Mouse (Mus musculus) MEL (cell line): ENCODE data around the gene Tomm20. TPM values are rescaled to one million over a fixed set of nuclear protein-coding genes. Genes with fewer than 3 reads are reported as not detected.

ENCODE experiments used
- DNase-seq: peaks from one replicate; pipeline ENCODE4 v3.0.0; 2011; ENCODE audit warnings: low read depth, low spot score
- H3K27ac ChIP-seq: 2 replicates; pipeline ENCODE4 v1.5.1; 2012; ENCODE audit warnings: low read depth, mild to moderate bottlenecking, control low read depth, low read length, moderate library complexity; ENCODE audit not compliant: control insufficient read depth
- H3K27me3 ChIP-seq, 2 experiments: fragments of 150-350 bp in 1 of 2; sonication (generic) in 1 of 2; 2 replicates each; pipeline ENCODE4 v1.6.1; 2012; ENCODE audit warnings: low read length in 2 of 2, mild to moderate bottlenecking in 2 of 2, improper control_type of control experiment in 1 of 2, moderate library complexity in 1 of 2; ENCODE audit not compliant: insufficient read depth in 2 of 2, control insufficient read depth in 1 of 2
- H3K36me3 ChIP-seq, 2 experiments: 2 replicates each; pipeline ENCODE4 v1.6.1; 2012 to 2014; ENCODE audit warnings: low read length in 2 of 2, improper control_type of control experiment in 1 of 2, inconsistent platforms in 1 of 2, mild to moderate bottlenecking in 1 of 2; ENCODE audit not compliant: insufficient read depth in 2 of 2, control insufficient read depth in 1 of 2
- H3K4me1 ChIP-seq, 2 experiments: fragments of 150-350 bp in 1 of 2; sonication (generic) in 1 of 2; 2 replicates each; pipeline ENCODE4 v1.6.1; 2012; ENCODE audit warnings: low read length in 2 of 2, improper control_type of control experiment in 1 of 2, mild to moderate bottlenecking in 1 of 2; ENCODE audit not compliant: insufficient read depth in 2 of 2, control insufficient read depth in 1 of 2
- H3K4me3 ChIP-seq, 2 experiments: fragments of 150-350 bp in 1 of 2; sonication (generic) in 1 of 2; 2 replicates each; pipeline ENCODE4 v1.5.1; 2012; ENCODE audit warnings: low read depth in 2 of 2, low read length in 2 of 2, mild to moderate bottlenecking in 2 of 2, moderate library complexity in 2 of 2, control low read depth in 1 of 2, improper control_type of control experiment in 1 of 2; ENCODE audit not compliant: control insufficient read depth in 1 of 2, insufficient read depth in 1 of 2
- H3K79me2 ChIP-seq: 2 replicates; pipeline ENCODE4 v1.6.1; 2012; ENCODE audit warnings: mild to moderate bottlenecking, low read length, moderate library complexity; ENCODE audit not compliant: control insufficient read depth, poor library complexity, insufficient read depth
- H3K9ac ChIP-seq: 2 replicates; pipeline ENCODE4 v1.6.1; 2012; ENCODE audit warnings: low read depth, mild to moderate bottlenecking, control low read depth, low read length, moderate library complexity; ENCODE audit not compliant: control insufficient read depth, poor library complexity, severe bottlenecking
- H3K9me3 ChIP-seq: fragments of 150-350 bp; sonication (generic); replicated peaks from 2 replicates; pipeline ENCODE4 v1.6.1; 2012; ENCODE audit warnings: mild to moderate bottlenecking, low read length, improper control_type of control experiment, moderate library complexity; ENCODE audit not compliant: insufficient read depth
- BHLHE40 ChIP-seq: IDR thresholded peaks from 2 replicates; pipeline ENCODE4 v1.6.1; 2012; ENCODE audit warnings: low read depth, mild to moderate bottlenecking, inconsistent platforms, low read length, improper control_type of control experiment, borderline replicate concordance
- CHD1 ChIP-seq: IDR thresholded peaks from 2 replicates; pipeline ENCODE4 v1.6.1; 2012; ENCODE audit warnings: low read depth, mild to moderate bottlenecking, inconsistent platforms, low read length, improper control_type of control experiment
- CHD2 ChIP-seq: IDR thresholded peaks from 2 replicates; pipeline ENCODE4 v1.6.1; 2011; ENCODE audit warnings: low read length, improper control_type of control experiment
- CTCF ChIP-seq, 3 experiments: IDR thresholded peaks in 2 of 3; conservative IDR thresholded peaks in 1 of 3; 2 replicates each; pipeline ENCODE4 v1.5.1; 2011 to 2012; ENCODE audit warnings: low read length in 3 of 3, low read depth in 2 of 3, mild to moderate bottlenecking in 2 of 3, improper control_type of control experiment in 1 of 3, inconsistent platforms in 1 of 3, mixed read lengths in 1 of 3, moderate library complexity in 1 of 3; ENCODE audit not compliant: control insufficient read depth in 1 of 3, insufficient read depth in 1 of 3, poor library complexity in 1 of 3, severe bottlenecking in 1 of 3
- E2F4 ChIP-seq: IDR thresholded peaks from 2 replicates; pipeline ENCODE4 v1.6.1; 2011; ENCODE audit warnings: low read depth, low read length, improper control_type of control experiment, borderline replicate concordance
- ELF1 ChIP-seq: IDR thresholded peaks from 2 replicates; pipeline ENCODE4 v1.6.1; 2014; ENCODE audit warnings: low read depth, mild to moderate bottlenecking, inconsistent platforms, low read length, improper control_type of control experiment, moderate library complexity
- EP300 ChIP-seq, 2 experiments: IDR thresholded peaks; 2 replicates each; pipeline ENCODE4 v1.6.1; 2011; ENCODE audit warnings: improper control_type of control experiment in 2 of 2, low read length in 2 of 2, low read depth in 1 of 2, mild to moderate bottlenecking in 1 of 2
- ETS1 ChIP-seq: IDR thresholded peaks from 2 replicates; pipeline ENCODE4 v1.6.1; 2012; ENCODE audit warnings: low read depth, mild to moderate bottlenecking, inconsistent platforms, low read length, improper control_type of control experiment, moderate library complexity
- GABPA ChIP-seq: IDR thresholded peaks from 2 replicates; pipeline ENCODE4 v1.6.1; 2012; ENCODE audit warnings: low read depth, mild to moderate bottlenecking, inconsistent platforms, low read length, improper control_type of control experiment, moderate library complexity
- JUND ChIP-seq: IDR thresholded peaks from 2 replicates; pipeline ENCODE4 v1.6.1; 2011; ENCODE audit warnings: low read depth, mild to moderate bottlenecking, improper control_type of control experiment, low read length
- KAT2A ChIP-seq: conservative IDR thresholded peaks from 2 replicates; pipeline ENCODE4 v1.6.1; 2012; ENCODE audit warnings: low read depth, low read length, improper control_type of control experiment, inconsistent platforms
- MAX ChIP-seq: IDR thresholded peaks from 2 replicates; pipeline ENCODE4 v1.6.1; 2011; ENCODE audit warnings: low read length, improper control_type of control experiment
- MAZ ChIP-seq: IDR thresholded peaks from 2 replicates; pipeline ENCODE4 v1.6.1; 2012; ENCODE audit warnings: low read depth, mild to moderate bottlenecking, inconsistent platforms, low read length, improper control_type of control experiment
- MYB ChIP-seq: IDR thresholded peaks from 2 replicates; pipeline ENCODE4 v1.6.1; 2011; ENCODE audit warnings: mild to moderate bottlenecking, low read depth, low read length, improper control_type of control experiment
- MYC ChIP-seq: IDR thresholded peaks from 2 replicates; pipeline ENCODE4 v1.6.1; 2011; ENCODE audit warnings: low read depth, mild to moderate bottlenecking, low read length, improper control_type of control experiment, moderate library complexity
- NELFE ChIP-seq: IDR thresholded peaks from 2 replicates; pipeline ENCODE4 v1.6.1; 2011; ENCODE audit warnings: low read depth, low read length, improper control_type of control experiment
- POLR2A ChIP-seq, 2 experiments: IDR thresholded peaks; 2 replicates each; pipeline ENCODE4 v1.6.1; 2011 to 2012; ENCODE audit warnings: low read length in 2 of 2, mild to moderate bottlenecking in 2 of 2, control low read depth in 1 of 2, improper control_type of control experiment in 1 of 2, low read depth in 1 of 2, moderate library complexity in 1 of 2; ENCODE audit not compliant: control insufficient read depth in 1 of 2, insufficient read depth in 1 of 2, poor library complexity in 1 of 2
- RAD21 ChIP-seq: IDR thresholded peaks from 2 replicates; pipeline ENCODE4 v1.6.1; 2011; ENCODE audit warnings: mild to moderate bottlenecking, low read depth, low read length, improper control_type of control experiment
- RCOR1 ChIP-seq: IDR thresholded peaks from 2 replicates; pipeline ENCODE4 v1.6.1; 2012; ENCODE audit warnings: low read depth, mild to moderate bottlenecking, inconsistent platforms, low read length, improper control_type of control experiment
- SMC3 ChIP-seq: IDR thresholded peaks from 2 replicates; pipeline ENCODE4 v1.6.1; 2011; ENCODE audit warnings: low read depth, low read length, improper control_type of control experiment
- TCF12 ChIP-seq: IDR thresholded peaks from 2 replicates; pipeline ENCODE4 v1.6.1; 2014; ENCODE audit warnings: low read depth, mild to moderate bottlenecking, inconsistent platforms, low read length, improper control_type of control experiment, moderate library complexity
- UBTF ChIP-seq: IDR thresholded peaks from 2 replicates; pipeline ENCODE4 v1.6.1; 2012; ENCODE audit warnings: low read depth, mild to moderate bottlenecking, inconsistent platforms, low read length, improper control_type of control experiment, moderate library complexity, borderline replicate concordance; ENCODE audit not compliant: insufficient read depth
- USF1 ChIP-seq: IDR thresholded peaks from 2 replicates; pipeline ENCODE4 v1.6.1; 2014; ENCODE audit warnings: low read depth, mild to moderate bottlenecking, inconsistent platforms, low read length, improper control_type of control experiment, moderate library complexity
- USF2 ChIP-seq, 2 experiments: IDR thresholded peaks; 2 replicates each; pipeline ENCODE4 v1.6.1; 2011 to 2012; ENCODE audit warnings: improper control_type of control experiment in 2 of 2, low read length in 2 of 2, borderline replicate concordance in 1 of 2, inconsistent platforms in 1 of 2, low read depth in 1 of 2, mild to moderate bottlenecking in 1 of 2; ENCODE audit not compliant: insufficient read depth in 1 of 2
- ZC3H11A ChIP-seq: IDR thresholded peaks from 2 replicates; pipeline ENCODE4 v1.6.1; 2012; ENCODE audit warnings: low read depth, mild to moderate bottlenecking, inconsistent platforms, low read length, improper control_type of control experiment
- polyA plus RNA-seq, 2 experiments: library from polyadenylated mRNA; stranded (reverse) in 1 of 2; unstranded in 1 of 2; fragments of >175 nt in 1 of 2; fragments of >200 nt in 1 of 2; gene quantifications; 2 replicates each; pipeline versions ENCODE4 v1.2.1 to v1.2.4; 2012; ENCODE audit warnings: low replicate concordance in 2 of 2, low read depth in 1 of 2; ENCODE audit not compliant: insufficient read length in 2 of 2, insufficient read depth in 1 of 2, missing spikeins in 1 of 2
- total RNA-seq: library from RNA; depleted of rRNA; stranded (reverse); fragments of 300-350 nt; gene quantifications from 2 replicates; pipeline ENCODE4 v1.2.3, GENCODE M21; 2012

Tomm20 gene
- total and polyA plus RNA-seq, 3 experiments = 676 to 886 TPM; not detected in 1

DNA sequence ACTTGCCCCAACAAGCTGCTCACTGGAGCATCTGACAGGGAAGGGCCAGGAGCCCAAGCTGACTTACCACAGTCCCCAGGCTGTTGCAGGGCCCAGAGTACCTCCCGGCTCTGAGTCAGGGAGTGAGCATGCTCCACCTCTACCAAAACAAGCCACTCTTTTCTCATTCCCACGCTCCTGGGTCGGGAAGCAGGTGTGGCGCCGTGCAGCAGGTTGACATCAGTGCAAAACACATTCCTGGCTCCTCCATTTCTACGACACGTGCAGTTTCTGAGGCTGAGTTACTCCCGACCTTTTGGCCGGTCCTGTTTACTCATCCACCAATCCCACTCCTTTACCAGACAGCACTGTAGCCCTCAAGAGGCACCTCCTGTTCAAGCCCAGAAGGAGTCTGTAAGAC, 37.7 kb downstream of the Tomm20 start:
- Histone ChIP-seq H3K4me3 (no peak overlapping the region), H3K27me3 (no peaks in the 10 kb centered on the region), H3K9ac (no peak overlapping the region), H3K27ac (no peak overlapping the region), H3K4me1 (no peaks in the 10 kb centered on the region), H3K9me3 (no peaks in the 10 kb centered on the region), H3K36me3 (no peaks in the 10 kb centered on the region), H3K79me2 (no peaks in the 10 kb centered on the region)
- TF ChIP-seq USF1 = no peak
- no peak for TF ChIP-seq SMC3
- no peak for TF ChIP-seq ZC3H11A
- TF ChIP-seq ETS1 = no peak
- TF ChIP-seq TCF12 = no peak
- TF ChIP-seq USF2 (IDR thresholded peaks at IDR 0.05; ENCODE audit: borderline replicate concordance in 1 of 2, insufficient read depth in 1 of 2, low read depth in 1 of 2, low read length in 2 of 2) = no peak
- no peak for TF ChIP-seq MYB
- TF ChIP-seq ELF1 = no peak
- no peak for TF ChIP-seq JUND
- TF ChIP-seq MAX = no peak
- no peak for DNase-seq

DNA sequence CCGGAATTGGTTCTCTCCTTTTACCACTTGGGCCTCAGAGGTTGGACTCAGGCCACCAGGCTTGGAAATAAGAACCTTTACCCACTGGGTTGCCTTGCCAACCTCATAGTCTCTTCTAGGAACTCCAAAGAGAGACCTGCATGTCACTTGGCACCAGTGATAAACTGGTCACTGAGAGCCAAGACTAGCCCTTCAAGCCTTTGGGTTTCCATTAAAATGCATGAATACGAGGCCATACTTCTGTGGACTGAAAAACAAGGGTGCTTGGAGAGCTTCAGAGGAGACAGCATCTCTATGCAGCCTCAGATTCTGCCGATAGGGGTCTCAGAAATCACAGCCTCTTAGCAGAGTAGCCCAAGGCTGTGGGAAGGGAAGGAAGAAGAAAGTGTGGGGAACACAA, 38.3 kb downstream of the Tomm20 start:
- H3K79me2 ChIP-seq = no peaks in the 10 kb centered on the region
- no peaks in the 10 kb centered on the region for H3K4me1 ChIP-seq
- H3K27ac ChIP-seq = no peak overlapping the region
- no peak overlapping the region for H3K9ac ChIP-seq
- DNase-seq = no peak
- TF ChIP-seq KAT2A = no peak
- TF ChIP-seq UBTF = no peak
- TF ChIP-seq E2F4 = no peak
- no peak for TF ChIP-seq NELFE
- TF ChIP-seq MAX = no peak
- TF ChIP-seq RAD21 = no peak
- no peak for TF ChIP-seq EP300 (IDR thresholded peaks at IDR 0.05; ENCODE audit: low read depth in 1 of 2, low read length in 2 of 2)
- TF ChIP-seq BHLHE40 = no peak
- TF ChIP-seq ELF1 = no peak
- TF ChIP-seq CHD2 = no peak
- TF ChIP-seq POLR2A (IDR thresholded peaks at IDR 0.05; ENCODE audit: control insufficient read depth in 1 of 2, insufficient read depth in 1 of 2, low read depth in 1 of 2, low read length in 2 of 2, poor library complexity in 1 of 2) = no peak
- TF ChIP-seq MYC = no peak
- TF ChIP-seq CHD1 = no peak
- no peak for TF ChIP-seq CTCF (IDR thresholded peaks at IDR 0.05 in 2 of 3, conservative IDR thresholded peaks at IDR 0.05 in 1 of 3; ENCODE audit: control insufficient read depth in 1 of 3, insufficient read depth in 1 of 3, low read depth in 2 of 3, low read length in 3 of 3, poor library complexity in 1 of 3, severe bottlenecking in 1 of 3)
- no peak for TF ChIP-seq USF1
- TF ChIP-seq GABPA = no peak
- TF ChIP-seq RCOR1 = no peak
- TF ChIP-seq ETS1 = no peak
- no peak for TF ChIP-seq MAZ
- H3K9me3 ChIP-seq = no peaks in the 10 kb centered on the region
- H3K4me3 ChIP-seq = no peak overlapping the region
- H3K36me3 ChIP-seq = no peaks in the 10 kb centered on the region
- no peaks in the 10 kb centered on the region for H3K27me3 ChIP-seq
